Mouse (Mus musculus): ENCODE results near the gene Ttc6.

Ttc6 gene

GRCm38 (mm10) chr12:57563909-57564308 is at the start of gene Ttc6:
TSS of gene Ttc6 (plus strand) at chr12:57564113.
- no peak for DNase-seq (ENCODE audit: inconsistent age in 2 of 2, low spot score in 1 of 2)

- no peak for DNase-seq (ENCODE audit: inconsistent age in 2 of 2, low spot score in 1 of 2)
These were observed 49.4 kb upstream of the Ttc6 start for GRCm38 (mm10) chr12:57514552-57514951.

- DNase-seq (ENCODE audit: inconsistent age in 2 of 2, low spot score in 1 of 2) = no peak
These were observed 48.1 kb upstream of the Ttc6 start for GRCm38 (mm10) chr12:57515702-57516377.

- DNase-seq (ENCODE audit: inconsistent age in 2 of 2, low spot score in 1 of 2) = no peak
These were observed 35.6 kb upstream of the Ttc6 start for GRCm38 (mm10) chr12:57528335-57528734.

- no peak for DNase-seq (ENCODE audit: inconsistent age in 2 of 2, low spot score in 1 of 2)
These were observed 33.4 kb upstream of the Ttc6 start for GRCm38 (mm10) chr12:57530474-57530873.

- DNase-seq (ENCODE audit: inconsistent age in 2 of 2, low spot score in 1 of 2) = no peak
These were observed 29.4 kb upstream of the Ttc6 start for GRCm38 (mm10) chr12:57534517-57534878.

- DNase-seq (ENCODE audit: inconsistent age in 2 of 2, low spot score in 1 of 2) = no peak
These were observed 28.9 kb upstream of the Ttc6 start for GRCm38 (mm10) chr12:57534879-57535611.

- no peak for DNase-seq (ENCODE audit: inconsistent age in 2 of 2, low spot score in 1 of 2)
These were observed 27.6 kb upstream of the Ttc6 start for GRCm38 (mm10) chr12:57536056-57536908.

GRCm38 (mm10) chr12:57536909-57537670 is 26.8 kb upstream of the Ttc6 start:
- DNase-seq (ENCODE audit: inconsistent age in 2 of 2, low spot score in 1 of 2) = no peak

GRCm38 (mm10) chr12:57537791-57538587 is 25.9 kb upstream of the Ttc6 start:
- DNase-seq (ENCODE audit: inconsistent age in 2 of 2, low spot score in 1 of 2) = peak in 1 of 2 experiments; percentile 34

- peak in 1 of 2 experiments; percentile 67 for DNase-seq (ENCODE audit: inconsistent age in 2 of 2, low spot score in 1 of 2)
These were observed 25.0 kb upstream of the Ttc6 start for GRCm38 (mm10) chr12:57538588-57539550.

GRCm38 (mm10) chr12:57539551-57539985 is 24.3 kb upstream of the Ttc6 start:
- no peak for DNase-seq (ENCODE audit: inconsistent age in 2 of 2, low spot score in 1 of 2)

- no peak for DNase-seq (ENCODE audit: inconsistent age in 2 of 2, low spot score in 1 of 2)
These were observed 22.8 kb upstream of the Ttc6 start for GRCm38 (mm10) chr12:57541118-57541517.

- DNase-seq (ENCODE audit: inconsistent age in 2 of 2, low spot score in 1 of 2) = peak in 1 of 2 experiments; percentile 25
These were observed 21.8 kb upstream of the Ttc6 start for GRCm38 (mm10) chr12:57541931-57542745.

GRCm38 (mm10) chr12:57542746-57543626 is 20.9 kb upstream of the Ttc6 start:
- no peak for DNase-seq (ENCODE audit: inconsistent age in 2 of 2, low spot score in 1 of 2)

- DNase-seq (ENCODE audit: inconsistent age in 2 of 2, low spot score in 1 of 2) = no peak
These were observed 20.3 kb upstream of the Ttc6 start for GRCm38 (mm10) chr12:57543627-57543991.
